Mouse (Mus musculus) gastrocnemius, postnatal 36 days (tissue): ENCODE measurements around the gene Apoc2. TPM values are rescaled to one million over a fixed set of nuclear protein-coding genes. Genes with fewer than 3 reads are reported as not detected.

Experiments
- DNase-seq, 2 experiments: peaks; one replicate each; pipeline ENCODE4 v3.0.0; 2022
- intact Hi-C: fragments of 180-260 bp; cut with DNase I; formaldehyde crosslinking; loops from one replicate; pipeline ENCODE4 v1.15.1; 2025
- total RNA-seq, 2 experiments: library from RNA; stranded (reverse); gene quantifications; 2 replicates each; pipeline ENCODE4 v1.2.3; 2021

Apoc2 gene
- total RNA-seq, 2 experiments from 2014 or later = 0.99 TPM; not detected in 1

GRCm38 (mm10) chr7:19634591-19634990 lies 43.1 kb downstream of the Apoc2 start:
- DNase-seq = peak; percentile 38 to 42
- intact Hi-C loops = no loop called here

- intact Hi-C loops = no loop called here
- no peak for DNase-seq
These were observed 43.9 kb downstream of the Apoc2 start for GRCm38 (mm10) chr7:19633855-19634254.

GRCm38 (mm10) chr7:19633197-19633596 lies 44.5 kb downstream of the Apoc2 start:
- intact Hi-C loops = no loop called here
- no peak for DNase-seq

GRCm38 (mm10) chr7:19632720-19633119 lies 45.0 kb downstream of the Apoc2 start:
- no peak for DNase-seq
- intact Hi-C loops = no loop called here

- intact Hi-C loops = no loop called here
- DNase-seq = no peak
These were observed 45.5 kb downstream of the Apoc2 start for GRCm38 (mm10) chr7:19632275-19632674.

- DNase-seq = peak; percentile 87 to 89
- intact Hi-C loops = no loop called here
These were observed 48.4 kb downstream of the Apoc2 start, which contains the start of gene Relb for GRCm38 (mm10) chr7:19629361-19629734. TSS of gene Relb (minus strand) at chr7:19629438.

- DNase-seq = peak; percentile 92 to 95
- intact Hi-C loops = no loop called here
These were observed 49.0 kb downstream of the Apoc2 start for GRCm38 (mm10) chr7:19628536-19629360.

GRCm38 (mm10) chr7:19628192-19628535 lies 49.6 kb downstream of the Apoc2 start:
- intact Hi-C loops = no loop called here

GRCm38 (mm10) chr7:19627721-19628120 lies 50.0 kb downstream of the Apoc2 start:
- intact Hi-C loops = no loop called here

More at GRCm38 (mm10) chr7:19628192-19628535, 49.6 kb downstream of the Apoc2 start:
- no peak for DNase-seq

GRCm38 (mm10) chr7:19623433-19623832 lies 54.3 kb downstream of the Apoc2 start:
- DNase-seq = no peak
- intact Hi-C loops = no loop called here

More at GRCm38 (mm10) chr7:19627721-19628120, 50.0 kb downstream of the Apoc2 start:
- no peak for DNase-seq

- intact Hi-C loops = no loop called here
- DNase-seq = no peak
These were observed 55.5 kb downstream of the Apoc2 start for GRCm38 (mm10) chr7:19622241-19622640.

Other genes starting within 250 kb of the Apoc2 start
- gene Mark4, start 219.1 kb downstream of the Apoc2 start, total RNA-seq = 10 to 100 TPM; 14.9 to 15.5 TPM
- under 1 TPM; 0.51 to 0.72 TPM for gene Exoc3l2, start 214.6 kb downstream of the Apoc2 start, total RNA-seq
- 1 to 10 TPM; 1.5 to 1.7 TPM for gene Bloc1s3, start 169.6 kb downstream of the Apoc2 start, total RNA-seq
- gene Trappc6a, start 169.5 kb downstream of the Apoc2 start, total RNA-seq = 1 to 10 TPM; 6.4 to 8.8 TPM
- not detected for gene Nkpd1, start 160.1 kb downstream of the Apoc2 start, total RNA-seq
- gene Ppp1r37, start 114.9 kb downstream of the Apoc2 start, total RNA-seq = 10 to 100 TPM; 34.8 to 41.4 TPM
- gene Zfp296, start 100.7 kb downstream of the Apoc2 start, total RNA-seq = under 1 TPM; 0.23 to 0.44 TPM
- 10 to 100 TPM; 59.1 to 65.1 TPM for gene Gemin7, start 100.3 kb downstream of the Apoc2 start, total RNA-seq
- gene Clasrp, start 73.5 kb downstream of the Apoc2 start, total RNA-seq = 10 to 100 TPM; 10.9 to 12.0 TPM
- 1 to 10 TPM; 5.1 to 6.0 TPM for gene Relb, start 48.5 kb downstream of the Apoc2 start, total RNA-seq
- 10 to 100 TPM; 39.2 to 45.7 TPM for gene Clptm1, start 12.9 kb downstream of the Apoc2 start, total RNA-seq
- gene Gm44805, start 3.5 kb upstream of the Apoc2 start, total RNA-seq = not detected
- under 1 TPM in 1 of 2 experiments, not detected in 1; 0.43 TPM for gene Apoc4, start 3.5 kb upstream of the Apoc2 start, total RNA-seq
- gene Apoc1, start 14.7 kb upstream of the Apoc2 start, total RNA-seq = 1 to 10 TPM in 1 of 2 experiments, under 1 TPM in 1; 0.94 to 1.4 TPM
- gene Apoe, start 21.2 kb upstream of the Apoc2 start, total RNA-seq = 10 to 100 TPM; 49.0 to 51.4 TPM
- gene Tomm40, start 37.5 kb upstream of the Apoc2 start, total RNA-seq = 10 to 100 TPM; 36.8 to 47.6 TPM
- gene Nectin2, start 72.5 kb upstream of the Apoc2 start, total RNA-seq = 1 to 10 TPM; 2.0 to 2.3 TPM
- 10 to 100 TPM; 22.0 to 22.6 TPM for gene Bcam, start 93.1 kb upstream of the Apoc2 start, total RNA-seq
- not detected for gene Cblc, start 118.9 kb upstream of the Apoc2 start, total RNA-seq
- 1 to 10 TPM; 1.1 to 1.5 TPM for gene Bcl3, start 144.8 kb upstream of the Apoc2 start, total RNA-seq
- not detected for gene Gm19345, start 174.1 kb upstream of the Apoc2 start, total RNA-seq
- not detected for gene Ceacam16, start 183.4 kb upstream of the Apoc2 start, total RNA-seq
- gene Ceacam19, start 210.0 kb upstream of the Apoc2 start, total RNA-seq = not detected
- 1 to 10 TPM; 4.6 to 7.7 TPM for gene Pvr, start 243.2 kb upstream of the Apoc2 start, total RNA-seq